Mouse (Mus musculus): ENCODE data around the gene Eif4e2. TPM values are rescaled to one million over a fixed set of nuclear protein-coding genes. Genes with fewer than 3 reads are reported as not detected.
A peak's percentile ranks its signal among the peaks of the same experiment; 100 is the strongest.

Gene Eif4e2
- polyA plus RNA-seq, 1 experiment from 2014 or later, result 141 TPM

GRCm38 (mm10) chr1:87232197-87232596, 18.5 kb downstream of the Eif4e2 start:
- ATAC-seq (ENCODE audit: insufficient number of reproducible peaks, low FRiP score), result no peak
- Histone ChIP-seq H3K27ac (ENCODE audit: poor library complexity, severe bottlenecking) (no peak overlapping the region), H3K27me3 (replicated peaks) (no peaks in the 10 kb centered on the region), H3K9ac (no peak overlapping the region), H3K4me3 (no peak overlapping the region), H3K9me3 (replicated peaks) (no peaks in the 10 kb centered on the region), H3K4me2 (no peak overlapping the region), H3K36me3 (peaks cover 98% of the 10 kb centered on the region), H3K4me1 (replicated peaks) (no peaks in the 10 kb centered on the region)
- 83% methylated on average over 7 of the region's 7 CpGs for WGBS

GRCm38 (mm10) chr1:87239056-87239455, 25.3 kb downstream of the Eif4e2 start:
- ATAC-seq (ENCODE audit: insufficient number of reproducible peaks, low FRiP score), result no peak
- Histone ChIP-seq H3K27me3 (replicated peaks) (no peaks in the 10 kb centered on the region), H3K4me1 (replicated peaks) (0 out of 2 replicates have a peak, but pooled peaks cover 4% of the 10 kb centered on the region), H3K9ac (no peak overlapping the region), H3K27ac (ENCODE audit: poor library complexity, severe bottlenecking) (no peak overlapping the region), H3K4me3 (no peak overlapping the region), H3K4me2 (no peak overlapping the region), H3K9me3 (replicated peaks) (no peaks in the 10 kb centered on the region), H3K36me3 (peaks cover 49% of the 10 kb centered on the region)
- WGBS, result 45% methylated on average over 8 of the region's 8 CpGs

- WGBS, result 89% methylated on average over 8 of the region's 8 CpGs
- H3K4me3 ChIP-seq, result no peak overlapping the region
- peaks cover 10% of the 10 kb centered on the region; the same call in 1 of the 2 replicates for H3K4me1 ChIP-seq (replicated peaks)
- no peak overlapping the region for H3K4me2 ChIP-seq
- peaks cover 12% of the 10 kb centered on the region for H3K36me3 ChIP-seq
- H3K27me3 ChIP-seq (replicated peaks), result no peaks in the 10 kb centered on the region
- ATAC-seq (ENCODE audit: insufficient number of reproducible peaks, low FRiP score), result no peak
- H3K9me3 ChIP-seq (replicated peaks), result no peaks in the 10 kb centered on the region
- no peak overlapping the region for H3K27ac ChIP-seq (ENCODE audit: poor library complexity, severe bottlenecking)
- H3K9ac ChIP-seq, result no peak overlapping the region
Measured at GRCm38 (mm10) chr1:87243021-87243420, 29.3 kb downstream of the Eif4e2 start.

- H3K9ac ChIP-seq, result no peak overlapping the region
- H3K4me2 ChIP-seq, result no peak overlapping the region
- H3K4me1 ChIP-seq (replicated peaks), result peaks cover 7% of the 10 kb centered on the region; the same call in 1 of the 2 replicates
- H3K27me3 ChIP-seq (replicated peaks), result no peaks in the 10 kb centered on the region
- H3K4me3 ChIP-seq, result no peak overlapping the region
- 29% methylated on average over 1 of the region's 1 CpGs for WGBS
- H3K27ac ChIP-seq (ENCODE audit: poor library complexity, severe bottlenecking), result no peak overlapping the region
- no peaks in the 10 kb centered on the region for H3K36me3 ChIP-seq
- no peak for ATAC-seq (ENCODE audit: insufficient number of reproducible peaks, low FRiP score)
- H3K9me3 ChIP-seq (replicated peaks), result no peaks in the 10 kb centered on the region
Measured at GRCm38 (mm10) chr1:87245430-87245829, 31.7 kb downstream of the Eif4e2 start.

- H3K27me3 ChIP-seq (replicated peaks), result no peaks in the 10 kb centered on the region
- H3K36me3 ChIP-seq, result no peaks in the 10 kb centered on the region
- no peak overlapping the region for H3K9ac ChIP-seq
- H3K27ac ChIP-seq (ENCODE audit: poor library complexity, severe bottlenecking), result no peak overlapping the region
- H3K4me2 ChIP-seq, result peak overlapping the region; percentile 41
- peak; percentile 67; the same call in 1 of the 2 replicates for ATAC-seq (ENCODE audit: insufficient number of reproducible peaks, low FRiP score)
- no peak overlapping the region for H3K4me3 ChIP-seq
- H3K9me3 ChIP-seq (replicated peaks), result no peaks in the 10 kb centered on the region
- 24% methylated on average over 22 of the region's 22 CpGs for WGBS
- H3K4me1 ChIP-seq (replicated peaks), result peaks cover 7% of the 10 kb centered on the region; the same call in 1 of the 2 replicates
Measured at GRCm38 (mm10) chr1:87245929-87246815, 32.5 kb downstream of the Eif4e2 start.

GRCm38 (mm10) chr1:87252040-87252609, 38.4 kb downstream of the Eif4e2 start:
- H3K27me3 ChIP-seq (replicated peaks), result peaks cover 20% of the 10 kb centered on the region; the same call in 1 of the 2 replicates
- 59% methylated on average over 5 of the region's 5 CpGs for WGBS
- no peak overlapping the region for H3K27ac ChIP-seq (ENCODE audit: poor library complexity, severe bottlenecking)
- no peak for ATAC-seq (ENCODE audit: insufficient number of reproducible peaks, low FRiP score)
- no peaks in the 10 kb centered on the region for H3K36me3 ChIP-seq
- H3K4me1 ChIP-seq (replicated peaks), result no peaks in the 10 kb centered on the region
- no peak overlapping the region for H3K9ac ChIP-seq
- no peak overlapping the region for H3K4me3 ChIP-seq
- H3K9me3 ChIP-seq (replicated peaks), result no peaks in the 10 kb centered on the region
- no peak overlapping the region for H3K4me2 ChIP-seq

GRCm38 (mm10) chr1:87255173-87255572, 41.5 kb downstream of the Eif4e2 start:
- H3K9ac ChIP-seq, result no peak overlapping the region
- no peak overlapping the region for H3K4me3 ChIP-seq
- no peaks in the 10 kb centered on the region for H3K4me1 ChIP-seq (replicated peaks)
- no peak overlapping the region for H3K4me2 ChIP-seq
- H3K27me3 ChIP-seq (replicated peaks), result peaks cover 45% of the 10 kb centered on the region
- H3K36me3 ChIP-seq, result no peaks in the 10 kb centered on the region
- no peak for ATAC-seq (ENCODE audit: insufficient number of reproducible peaks, low FRiP score)
- no peaks in the 10 kb centered on the region for H3K9me3 ChIP-seq (replicated peaks)
- H3K27ac ChIP-seq (ENCODE audit: poor library complexity, severe bottlenecking), result no peak overlapping the region
- 46% methylated on average over 4 of the region's 4 CpGs for WGBS

- Histone ChIP-seq H3K4me3 (no peak overlapping the region), H3K4me1 (replicated peaks) (no peaks in the 10 kb centered on the region), H3K27ac (ENCODE audit: poor library complexity, severe bottlenecking) (no peak overlapping the region), H3K4me2 (no peak overlapping the region), H3K27me3 (replicated peaks) (peaks cover 64% of the 10 kb centered on the region), H3K9ac (no peak overlapping the region), H3K36me3 (no peaks in the 10 kb centered on the region), H3K9me3 (replicated peaks) (0 out of 2 replicates have a peak, but pooled peaks cover 3% of the 10 kb centered on the region)
- ATAC-seq (ENCODE audit: insufficient number of reproducible peaks, low FRiP score), result no peak
- WGBS, result 20% methylated on average over 11 of the region's 11 CpGs
Measured at GRCm38 (mm10) chr1:87257691-87258090, 44.0 kb downstream of the Eif4e2 start.

- H3K4me1 ChIP-seq (replicated peaks), result no peaks in the 10 kb centered on the region
- H3K27ac ChIP-seq (ENCODE audit: poor library complexity, severe bottlenecking), result no peak overlapping the region
- H3K4me2 ChIP-seq, result peak overlapping the region; percentile 36; the same call in 1 of the 2 replicates
- peaks cover 67% of the 10 kb centered on the region for H3K27me3 ChIP-seq (replicated peaks)
- WGBS, result 10% methylated on average over 14 of the region's 14 CpGs
- H3K36me3 ChIP-seq, result no peaks in the 10 kb centered on the region
- no peak overlapping the region for H3K4me3 ChIP-seq
- H3K9ac ChIP-seq, result peak overlapping the region; percentile 38; the same call in 1 of the 2 replicates
- H3K9me3 ChIP-seq (replicated peaks), result 0 out of 2 replicates have a peak, but pooled peaks cover 3% of the 10 kb centered on the region
- ATAC-seq (ENCODE audit: insufficient number of reproducible peaks, low FRiP score), result no peak
Measured at GRCm38 (mm10) chr1:87258484-87258883, 44.8 kb downstream of the Eif4e2 start.

GRCm38 (mm10) chr1:87259316-87259715, 45.6 kb downstream of the Eif4e2 start:
- no peak overlapping the region for H3K4me3 ChIP-seq
- peaks cover 66% of the 10 kb centered on the region for H3K27me3 ChIP-seq (replicated peaks)
- H3K4me2 ChIP-seq, result no peak overlapping the region
- H3K4me1 ChIP-seq (replicated peaks), result peaks cover 4% of the 10 kb centered on the region
- H3K9me3 ChIP-seq (replicated peaks), result 0 out of 2 replicates have a peak, but pooled peaks cover 3% of the 10 kb centered on the region
- no peak overlapping the region for H3K9ac ChIP-seq
- H3K27ac ChIP-seq (ENCODE audit: poor library complexity, severe bottlenecking), result no peak overlapping the region
- ATAC-seq (ENCODE audit: insufficient number of reproducible peaks, low FRiP score), result no peak
- H3K36me3 ChIP-seq, result no peaks in the 10 kb centered on the region
- WGBS, result 58% methylated on average over 2 of the region's 2 CpGs

GRCm38 (mm10) chr1:87263257-87263656, 49.5 kb downstream of the Eif4e2 start:
- peaks cover 20% of the 10 kb centered on the region for H3K4me1 ChIP-seq (replicated peaks)
- no peak overlapping the region for H3K27ac ChIP-seq (ENCODE audit: poor library complexity, severe bottlenecking)
- no peaks in the 10 kb centered on the region for H3K36me3 ChIP-seq
- H3K4me3 ChIP-seq, result no peak overlapping the region
- 5% methylated on average over 9 of the region's 9 CpGs for WGBS
- H3K9ac ChIP-seq, result no peak overlapping the region
- no peak for ATAC-seq (ENCODE audit: insufficient number of reproducible peaks, low FRiP score)
- no peak overlapping the region for H3K4me2 ChIP-seq
- peaks cover 88% of the 10 kb centered on the region for H3K27me3 ChIP-seq (replicated peaks)
- 0 out of 2 replicates have a peak, but pooled peaks cover 3% of the 10 kb centered on the region for H3K9me3 ChIP-seq (replicated peaks)

Data from heart, embryonic 12.5 days (tissue).